8 mouse cellular contexts compared by ENCODE assay signal in the genomic region with DNA sequence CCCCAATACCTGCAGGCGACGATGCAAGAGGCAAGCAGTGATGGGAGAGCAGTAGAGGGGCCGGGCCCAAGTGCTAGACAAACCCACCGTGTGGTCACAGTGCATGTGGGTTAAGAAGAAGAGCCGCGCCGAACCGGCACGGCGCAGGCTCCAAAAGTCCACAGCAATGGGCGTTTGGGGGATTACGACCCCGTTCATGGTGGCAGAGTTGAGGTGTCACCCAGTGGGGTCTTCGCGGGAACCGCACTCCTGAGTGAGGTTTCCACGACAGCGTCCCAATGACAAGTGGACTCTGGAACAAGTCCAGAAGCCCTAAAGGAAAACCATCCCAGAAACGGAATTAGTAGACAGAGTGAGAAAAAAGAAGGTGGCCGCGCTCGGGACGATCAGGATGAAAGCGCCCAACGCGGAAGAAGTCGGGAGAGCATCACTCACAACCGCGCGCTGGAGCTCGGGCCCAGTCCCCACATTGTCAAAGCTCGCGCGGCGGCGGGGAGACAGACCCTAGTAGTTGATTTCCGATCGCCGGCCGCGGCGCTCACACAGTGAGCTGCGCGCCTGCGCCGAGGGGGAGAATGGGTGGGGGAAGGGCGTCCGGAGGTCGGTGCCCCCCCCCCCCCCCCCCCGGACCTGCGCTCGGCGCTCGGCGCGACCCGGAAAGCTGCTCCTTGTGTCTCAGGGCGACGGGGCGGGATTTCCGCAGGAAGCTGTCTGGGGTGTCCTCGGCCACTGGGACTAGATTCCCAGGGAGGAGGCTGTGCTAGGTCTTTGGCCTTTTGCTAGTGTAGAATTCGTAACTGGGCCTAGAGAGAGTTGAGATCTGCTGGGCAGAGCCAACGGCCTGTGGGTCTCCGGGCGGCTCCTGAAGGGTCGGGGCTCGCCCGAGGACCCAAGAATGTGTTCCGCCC. TPM values are rescaled to one million over a fixed set of nuclear protein-coding genes. Genes with fewer than 3 reads are reported as not detected.
DNase-seq lines count a peak whose midpoint lies in the region; ATAC-seq and TF ChIP-seq lines count a peak whose summit lies in the region.

A gene (minus strand): TSS at position 554 of the 908 bp plus-strand sequence.
A gene (plus strand): TSS at position 630 of the 908 bp plus-strand sequence.
A gene (plus strand): TSS at position 683 of the 908 bp plus-strand sequence.

- peak; percentile 40; the same call in 1 of the 2 replicates for TF ChIP-seq POLR2A in olfactory bulb, adult 2 months (IDR thresholded peaks at IDR 0.05; ENCODE audit: insufficient read depth, low read depth, low read length)
- peak; percentile 65 for TF ChIP-seq POLR2A in thymus, adult 2 months (IDR thresholded peaks at IDR 0.05; ENCODE audit: control insufficient read depth, extremely low read depth, insufficient read depth, low read length, poor library complexity)

- no peaks in the 10 kb centered on the region; a peak in 1 of 4 replicates for H3K4me1 ChIP-seq in ES-E14 (ENCODE audit: control insufficient read depth in 2 of 2, insufficient read depth in 2 of 2, low read length in 2 of 2, poor library complexity in 1 of 2)
- H3K4me1 ChIP-seq in forebrain, embryonic 16.5 days (replicated peaks; ENCODE audit: control insufficient read depth, insufficient read depth, low read length), result peaks cover 15% of the 10 kb centered on the region
- peaks cover 5% of the 10 kb centered on the region; the same call in 1 of the 2 replicates for H3K4me1 ChIP-seq in lung, embryonic 14.5 days (ENCODE audit: insufficient read depth)
- no peaks in the 10 kb centered on the region; the same call in 1 of the 2 replicates for H3K4me1 ChIP-seq in olfactory bulb, adult 2 months (ENCODE audit: control insufficient read depth, insufficient read depth, low read length)
- no peaks in the 10 kb centered on the region for H3K4me1 ChIP-seq in thymus, adult 2 months (replicated peaks; ENCODE audit: control insufficient read depth, insufficient read depth, low read length)

- peak; percentile 20 for TF ChIP-seq CTCF in layer of hippocampus, adult 2 months (conservative IDR thresholded peaks at IDR 0.05)
- TF ChIP-seq CTCF in lung, embryonic 14.5 days (IDR thresholded peaks at IDR 0.05; ENCODE audit: low read depth), result no peak
- no peak for TF ChIP-seq CTCF in olfactory bulb, adult 2 months (IDR thresholded peaks at IDR 0.05; ENCODE audit: insufficient read depth, low read depth, low read length)
- no peak; the same call in 1 of the 2 replicates for TF ChIP-seq CTCF in thymus, adult 2 months (IDR thresholded peaks at IDR 0.05; ENCODE audit: borderline replicate concordance, control insufficient read depth, extremely low read depth, insufficient read depth, low read length, poor library complexity)

- peak within 1 kb of the TSS; percentile 81 for H3K4me2 ChIP-seq in forebrain, embryonic 16.5 days (ENCODE audit: low read length)
- H3K4me2 ChIP-seq in lung, embryonic 14.5 days, result peak within 1 kb of the TSS; percentile 72

- peak; percentile 99 for ATAC-seq in forebrain, embryonic 16.5 days
- peak; percentile 97 for ATAC-seq in lung, embryonic 14.5 days (ENCODE audit: insufficient read depth)

- under 1% methylated on average over 60 of the region's 70 CpGs for WGBS in forebrain, embryonic 16.5 days
- WGBS in lung, embryonic 14.5 days, result under 1% methylated on average over 66 of the region's 70 CpGs
- WGBS in olfactory bulb, adult 2 months, result 1% methylated on average over 66 of the region's 70 CpGs
- under 1% methylated on average over 55 of the region's 70 CpGs for WGBS in thymus, adult 2 months

- in situ Hi-C loops in ES-E14 (cut with MboI; ENCODE audit: low sequenced_read_pairs in 2 of 2, unreplicated experiment in 2 of 2), result no loop called here

- H3K4me3 ChIP-seq in ES-E14 (ENCODE audit: insufficient read depth in 1 of 2, low read depth in 1 of 2, low read length in 2 of 2, poor library complexity in 1 of 2, severe bottlenecking in 1 of 2), result peak within 1 kb of the TSS; percentile 77 to 91
- H3K4me3 ChIP-seq in forebrain, embryonic 16.5 days (replicated peaks; ENCODE audit: low read length), result peak within 1 kb of the TSS; percentile 49
- H3K4me3 ChIP-seq in layer of hippocampus, adult 2 months, result peak within 1 kb of the TSS; percentile 97
- H3K4me3 ChIP-seq in lung, embryonic 14.5 days (ENCODE audit: low read depth, low read length), result peak within 1 kb of the TSS; percentile 85
- H3K4me3 ChIP-seq in olfactory bulb, adult 2 months (ENCODE audit: insufficient read depth, low read depth, low read length), result peak within 1 kb of the TSS; percentile 85
- peak within 1 kb of the TSS; percentile 95 for H3K4me3 ChIP-seq in thymus, adult 2 months (ENCODE audit: control insufficient read depth, insufficient read depth, low read length)

- intact Hi-C loops in heart, postnatal 36 days (cut with DNase I), result loop anchor here (1.0 to 5.0 kb wide), 2 partner anchors 18 to 37 kb away; a partner anchor contains a TSS

- H3K9ac ChIP-seq in ES-E14 (ENCODE audit: insufficient read depth, low read depth, low read length, poor library complexity, severe bottlenecking), result peak within 1 kb of the TSS; percentile 85
- peak within 1 kb of the TSS; percentile 75 for H3K9ac ChIP-seq in forebrain, embryonic 16.5 days (replicated peaks; ENCODE audit: low read depth, low read length)
- peak within 1 kb of the TSS; percentile 91 for H3K9ac ChIP-seq in lung, embryonic 14.5 days

- H3K9me3 ChIP-seq in ES-E14 (ENCODE audit: control insufficient read depth, insufficient read depth, low read depth, low read length), result no peaks in the 10 kb centered on the region
- H3K9me3 ChIP-seq in forebrain, embryonic 16.5 days (ENCODE audit: control insufficient read depth, low read length), result no peaks in the 10 kb centered on the region
- no peaks in the 10 kb centered on the region for H3K9me3 ChIP-seq in lung, embryonic 14.5 days (ENCODE audit: low read depth, low read length)

- no peaks in the 10 kb centered on the region for H3K27me3 ChIP-seq in forebrain, embryonic 16.5 days (replicated peaks; ENCODE audit: control insufficient read depth, insufficient read depth, low read length)
- H3K27me3 ChIP-seq in lung, embryonic 14.5 days (ENCODE audit: insufficient read depth, low read length), result no peaks in the 10 kb centered on the region
- H3K27me3 ChIP-seq in thymus, adult 2 months (ENCODE audit: control insufficient read depth, insufficient read depth, low read length), result no peaks in the 10 kb centered on the region

- DNase-seq in ES-E14 (ENCODE audit: low read depth, low spot score), result peak; percentile 83
- DNase-seq in cerebellum, adult 11-12 months, result peak; percentile 89
- peak; percentile 88 for DNase-seq in heart, postnatal 36 days
- peak; percentile 85 to 87 for DNase-seq in layer of hippocampus, adult 2 months (ENCODE audit: low spot score in 2 of 2)
- DNase-seq in lung, embryonic 14.5 days, result peak; percentile 97
- peak; percentile 93 for DNase-seq in thymus, adult 2 months

- H3K36me3 ChIP-seq in ES-E14 (ENCODE audit: control insufficient read depth, insufficient read depth, low read length, poor library complexity, severe bottlenecking), result no peaks in the 10 kb centered on the region
- H3K36me3 ChIP-seq in forebrain, embryonic 16.5 days (ENCODE audit: control insufficient read depth, insufficient read depth), result peaks cover 7% of the 10 kb centered on the region; the same call in 1 of the 2 replicates
- H3K36me3 ChIP-seq in lung, embryonic 14.5 days (ENCODE audit: insufficient read depth), result peaks cover 32% of the 10 kb centered on the region
- peaks cover 15% of the 10 kb centered on the region; the same call in 1 of the 2 replicates for H3K36me3 ChIP-seq in thymus, adult 2 months (ENCODE audit: control insufficient read depth, insufficient read depth, low read length)

- H3K27ac ChIP-seq in ES-E14 (ENCODE audit: insufficient read depth, low read depth, low read length, poor library complexity, severe bottlenecking), result peak within 1 kb of the TSS; percentile 37; the same call in 1 of the 2 replicates
- H3K27ac ChIP-seq in forebrain, embryonic 16.5 days (ENCODE audit: low read length), result peak within 1 kb of the TSS; percentile 87
- H3K27ac ChIP-seq in layer of hippocampus, adult 2 months, result peak within 1 kb of the TSS; percentile 95
- peak within 1 kb of the TSS; percentile 96 for H3K27ac ChIP-seq in lung, embryonic 14.5 days (ENCODE audit: low read depth)
- H3K27ac ChIP-seq in olfactory bulb, adult 2 months (ENCODE audit: insufficient read depth, low read depth, low read length), result peak within 1 kb of the TSS; percentile 57
- H3K27ac ChIP-seq in thymus, adult 2 months (ENCODE audit: control insufficient read depth, insufficient read depth, low read length), result peak within 1 kb of the TSS; percentile 81

TF ChIP-seq in ES-E14, 5 proteins besides CTCF, POLR2A, EP300 and RAD21 (continues in another document):
- TF ChIP-seq CHD2 (IDR thresholded peaks at IDR 0.05; ENCODE audit: low read depth, low read length) (peak; percentile 55; the same call in 1 of the 2 replicates), HCFC1 (IDR thresholded peaks at IDR 0.05; ENCODE audit: borderline replicate concordance, insufficient read depth, low read length) (peak; percentile 67)

RNA-seq across cellular contexts. Expression of the first gene that starts in this region (rescaled TPM):
- total RNA-seq in ES-E14 (2012; rRNA removed), result 7.1 and 8.2 TPM in 2 replicates
- polyA plus RNA-seq in forebrain, embryonic 16.5 days (2015; fragmentation: Nextera tagmentation; extraction: Ambion mirVana), result 26.2 and 26.8 TPM in 2 replicates
- total RNA-seq in heart, postnatal 36 days (2021), result 1 to 10 TPM; 6.5 to 9.2 TPM
- total RNA-seq in layer of hippocampus, adult 2 months (2021), result 1 to 10 TPM; 9.8 to 10.0 TPM
- 36.5 and 41.1 TPM in 2 replicates for polyA plus RNA-seq in lung, embryonic 14.5 days (2014; fragmentation: Nextera tagmentation; extraction: Ambion mirVana)
- polyA plus RNA-seq in olfactory bulb, adult 2 months (2012; ENCODE audit: insufficient read depth, insufficient read length, low replicate concordance, missing spikeins), result not detected in 2 replicates
- 38.1 and 44.3 TPM in 2 replicates for polyA plus RNA-seq in thymus, adult 2 months (2012; rRNA removed)

RNA-seq across cellular contexts. Expression of the second gene that starts in this region (rescaled TPM):
- 10.1 and 12.8 TPM in 2 replicates for total RNA-seq in ES-E14 (2012; rRNA removed)
- 24.2 and 25.9 TPM in 2 replicates for polyA plus RNA-seq in forebrain, embryonic 16.5 days (2015; fragmentation: Nextera tagmentation; extraction: Ambion mirVana)
- 10 to 100 TPM; 12.4 to 14.0 TPM for total RNA-seq in heart, postnatal 36 days (2021)
- 10 to 100 TPM; 12.7 to 13.3 TPM for total RNA-seq in layer of hippocampus, adult 2 months (2021)
- 19.1 and 21.9 TPM in 2 replicates for polyA plus RNA-seq in lung, embryonic 14.5 days (2014; fragmentation: Nextera tagmentation; extraction: Ambion mirVana)
- not detected in 2 replicates for polyA plus RNA-seq in olfactory bulb, adult 2 months (2012; ENCODE audit: insufficient read depth, insufficient read length, low replicate concordance, missing spikeins)
- polyA plus RNA-seq in thymus, adult 2 months (2012; rRNA removed), result 24.0 and 24.4 TPM in 2 replicates

RNA-seq across cellular contexts. Expression of the third gene that starts in this region (rescaled TPM):
- 0.32 and 0.76 TPM in 2 replicates for total RNA-seq in ES-E14 (2012; rRNA removed)
- polyA plus RNA-seq in forebrain, embryonic 16.5 days (2015; fragmentation: Nextera tagmentation; extraction: Ambion mirVana), result 0.13 and 0.14 TPM in 2 replicates
- not detected for total RNA-seq in heart, postnatal 36 days (2021)
- total RNA-seq in layer of hippocampus, adult 2 months (2021), result under 1 TPM; 0.27 to 0.31 TPM
- polyA plus RNA-seq in lung, embryonic 14.5 days (2014; fragmentation: Nextera tagmentation; extraction: Ambion mirVana), result 0.21 TPM in 1 of 2 replicates, not detected in the other
- not detected in 2 replicates for polyA plus RNA-seq in olfactory bulb, adult 2 months (2012; ENCODE audit: insufficient read depth, insufficient read length, low replicate concordance, missing spikeins)
- polyA plus RNA-seq in thymus, adult 2 months (2012; rRNA removed), result 1.2 and 2.7 TPM in 2 replicates

Comparison
In these comparisons a context has a peak if more than half of its experiments do, and no peak if none do; other contexts are left out.
1. Peak in every context shown above with its lines: DNase-seq, ATAC-seq, H3K4me3 ChIP-seq and H3K27ac ChIP-seq.
2. RNA of the second gene that starts in this region (polyA plus RNA-seq): 24.0 to 24.4 TPM in thymus, adult 2 months, 24.2 to 25.9 TPM in forebrain, embryonic 16.5 days and 19.1 to 21.9 TPM in lung, embryonic 14.5 days; not detected in olfactory bulb, adult 2 months; every median in the first group is over 10 times any median in the second.
3. H3K27ac ChIP-seq: peak in every context shown above with its lines; median percentile 96 in lung, embryonic 14.5 days; 95 in layer of hippocampus, adult 2 months; 87 in forebrain, embryonic 16.5 days; 81 in thymus, adult 2 months; 57 in olfactory bulb, adult 2 months; 37 in ES-E14.